Mouse (Mus musculus): ENCODE results near the gene Epb41.

Epb41 gene

GRCm38 (mm10) chr4:132074933-132075769, at the start of gene Epb41:
Gene Epb41, minus strand, starts transcription at chr4:132075321.
- peak; percentile 100 for DNase-seq

- no peak for DNase-seq
These were observed 48.0 kb upstream of the Epb41 start for GRCm38 (mm10) chr4:132123166-132123565.

DNA sequence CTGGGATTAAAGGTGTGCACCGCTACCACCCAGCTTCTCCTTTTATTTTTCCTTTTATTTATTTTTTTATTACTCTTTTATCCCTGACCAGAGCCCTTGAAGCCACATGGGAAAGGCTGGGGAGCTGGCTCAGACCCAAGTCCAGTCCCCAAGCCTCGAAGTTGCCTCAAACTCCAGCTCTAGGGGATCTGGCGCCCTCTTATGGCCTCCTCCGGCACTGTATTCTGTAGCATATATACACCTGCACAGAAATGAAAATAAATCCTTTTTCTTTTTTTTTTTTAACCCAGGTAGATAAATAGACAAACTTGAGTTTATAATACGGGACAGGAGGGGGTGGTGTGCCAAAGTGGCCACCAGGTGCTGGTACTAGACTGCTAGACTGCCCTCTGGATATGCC, 46.6 kb upstream of the Epb41 start:
- peak; percentile 16 for DNase-seq

DNA sequence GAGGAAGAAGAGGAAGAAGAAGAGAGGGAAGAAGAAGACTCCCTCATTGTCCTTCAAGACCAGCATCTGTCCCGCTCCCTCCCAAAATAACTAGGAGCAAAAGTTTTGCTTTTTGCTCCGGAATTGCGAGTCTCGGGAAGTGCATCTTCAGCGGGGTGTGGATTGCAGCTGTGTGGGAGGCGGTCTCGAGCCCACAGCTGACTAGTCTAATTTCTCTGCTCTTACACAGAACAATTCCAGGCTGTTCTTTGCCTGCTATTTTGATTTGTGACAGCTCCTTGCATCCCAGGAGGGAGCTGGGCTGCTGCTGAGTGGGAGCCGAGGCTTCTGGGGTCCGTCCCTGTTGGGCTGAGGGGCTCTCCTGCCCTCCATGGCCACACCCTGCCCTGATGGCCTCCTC, 44.4 kb upstream of the Epb41 start:
- no peak for DNase-seq

GRCm38 (mm10) chr4:132116315-132116714, 41.2 kb upstream of the Epb41 start:
- DNase-seq: no peak

DNA sequence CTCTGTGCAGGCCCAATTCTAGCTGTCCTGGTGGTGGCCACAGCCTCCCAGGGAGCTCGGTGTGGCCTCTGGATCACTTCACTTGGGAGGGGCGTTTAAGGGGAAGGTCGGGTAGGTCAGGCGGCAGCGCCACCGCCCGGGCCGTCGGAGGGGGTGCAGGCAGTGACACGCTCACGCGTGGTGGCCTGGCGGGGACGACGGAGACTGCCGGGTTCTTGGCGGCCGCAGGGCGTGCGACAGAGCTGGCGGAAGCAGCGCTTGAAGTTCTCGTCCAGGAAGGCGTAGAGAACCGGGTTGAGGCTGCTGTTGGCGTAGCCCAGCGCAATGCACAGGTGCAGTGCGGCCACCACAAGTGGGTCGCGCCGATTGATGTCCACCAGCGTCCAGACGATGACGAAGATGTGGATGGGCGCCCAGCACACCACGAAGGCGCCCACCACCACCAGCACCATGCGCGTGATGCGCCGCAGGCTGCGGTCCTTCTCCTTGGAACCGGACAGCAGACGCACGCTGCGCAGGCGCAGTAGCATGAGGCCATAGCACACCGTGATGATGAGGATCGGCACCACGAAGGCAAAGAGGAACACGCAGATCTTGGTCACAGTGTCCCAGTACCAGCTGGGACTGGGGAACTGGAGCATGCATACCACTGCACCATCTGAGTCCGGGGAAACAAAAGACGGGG, 38.4 kb upstream of the Epb41 start:
- DNase-seq: peak; percentile 19

- DNase-seq: no peak
These were observed 36.1 kb upstream of the Epb41 start for GRCm38 (mm10) chr4:132111227-132111626.

- DNase-seq: no peak
These were observed 33.1 kb upstream of the Epb41 start for GRCm38 (mm10) chr4:132108221-132108620.

DNA sequence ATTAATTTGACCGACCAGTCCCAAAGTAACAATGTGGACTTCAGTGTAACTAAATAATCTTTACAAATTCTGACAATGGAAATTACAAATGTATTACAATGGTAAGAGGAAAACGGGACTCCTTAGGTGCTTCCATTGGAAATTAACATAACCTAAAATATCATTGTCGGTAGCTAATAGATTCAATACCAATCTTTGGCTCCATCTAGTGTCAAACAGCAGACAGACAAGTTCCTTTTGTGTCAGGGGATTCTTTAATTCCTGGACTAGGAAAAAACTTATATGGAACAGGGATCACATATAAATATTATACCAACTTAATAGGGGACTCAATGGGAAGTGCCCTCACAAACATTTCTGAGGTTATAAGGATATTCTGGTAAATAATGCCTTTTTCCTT, 26.0 kb upstream of the Epb41 start:
- DNase-seq: no peak

GRCm38 (mm10) chr4:132099548-132099947, 24.4 kb upstream of the Epb41 start:
- no peak for DNase-seq

DNA sequence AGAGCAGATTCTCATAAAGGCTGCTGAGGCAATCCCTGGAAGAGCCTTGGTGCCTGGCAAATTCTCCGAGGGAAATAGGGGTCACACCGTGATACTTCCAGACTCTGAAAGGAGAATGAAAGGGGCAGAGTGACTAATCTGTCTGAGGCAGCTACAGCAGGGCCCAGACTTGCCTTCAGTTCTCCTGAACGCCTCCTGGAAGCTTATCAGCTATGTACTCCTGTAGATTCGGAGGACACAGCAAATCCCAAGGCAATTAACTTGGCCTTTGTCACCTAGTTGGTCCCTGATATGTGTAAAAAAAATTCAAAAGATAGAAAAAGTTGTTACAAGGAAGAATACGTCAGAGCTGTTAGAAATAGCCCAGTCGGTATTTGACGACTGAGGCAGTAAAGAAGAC, 19.9 kb upstream of the Epb41 start:
- no peak for DNase-seq

GRCm38 (mm10) chr4:132093928-132094327, 18.8 kb upstream of the Epb41 start:
- DNase-seq: no peak

GRCm38 (mm10) chr4:132093136-132093535, 18.0 kb upstream of the Epb41 start:
- DNase-seq: no peak

- DNase-seq: peak; percentile 65
These were observed 13.8 kb upstream of the Epb41 start for GRCm38 (mm10) chr4:132088921-132089320.

GRCm38 (mm10) chr4:132085114-132085513, 10.0 kb upstream of the Epb41 start:
- peak; percentile 47 for DNase-seq

GRCm38 (mm10) chr4:132080492-132080983, 5.4 kb upstream of the Epb41 start:
- no peak for DNase-seq

GRCm38 (mm10) chr4:132079555-132080275, 4.6 kb upstream of the Epb41 start:
- DNase-seq: peak; percentile 75

- no peak for DNase-seq
These were observed 3.2 kb upstream of the Epb41 start for GRCm38 (mm10) chr4:132078296-132078714.

- no peak for DNase-seq
These were observed 2.3 kb upstream of the Epb41 start for GRCm38 (mm10) chr4:132077445-132077844.

DNA sequence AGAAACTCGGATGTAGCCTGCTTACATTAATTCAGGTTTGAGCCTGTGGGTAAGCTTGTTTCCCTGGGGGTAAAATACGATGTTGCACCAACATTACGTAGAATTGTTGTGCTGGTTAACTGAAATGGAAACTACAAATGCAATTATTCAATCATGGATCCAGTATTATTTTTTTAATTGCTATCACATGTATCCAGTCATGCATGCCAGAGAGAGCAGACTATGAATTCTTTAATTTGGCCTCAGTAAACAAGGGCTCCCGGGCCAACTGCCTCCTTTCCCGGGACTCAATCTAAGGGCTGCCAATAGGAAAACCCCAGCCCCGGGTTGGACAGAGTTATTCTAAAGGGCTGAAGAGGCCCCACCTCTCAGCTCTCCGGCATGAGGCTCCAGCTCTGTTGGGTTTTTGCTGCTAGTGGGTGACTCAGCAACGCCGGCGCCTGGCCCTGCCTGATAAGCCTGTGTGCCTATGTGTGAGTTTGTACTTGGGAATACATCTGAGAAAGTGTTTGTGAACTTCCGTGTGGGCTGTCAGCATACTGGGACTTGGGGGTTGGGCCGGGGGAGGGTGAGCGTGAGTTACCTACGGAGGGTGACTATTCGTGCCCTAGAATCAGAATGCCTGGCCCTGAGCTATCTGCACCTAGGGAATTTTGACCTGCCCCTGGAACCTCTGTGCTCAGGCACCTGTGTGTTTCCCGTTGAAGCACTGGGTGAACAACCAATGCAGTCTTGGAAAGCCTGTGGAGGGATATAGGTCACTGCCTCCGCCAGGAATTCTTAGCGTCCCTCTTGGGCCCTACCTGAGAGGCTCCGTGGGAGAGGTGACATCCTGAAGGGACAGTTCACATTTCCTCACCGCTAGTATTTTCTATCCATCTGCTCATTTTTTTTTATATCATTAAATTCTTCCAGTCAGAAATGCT, 1.6 kb upstream of the Epb41 start:
- peak; percentile 36 for DNase-seq

GRCm38 (mm10) chr4:132075796-132076195, 675 bp upstream of the Epb41 start:
- no peak for DNase-seq

All from thymus, postnatal 14 days (tissue).